ENCODE assay signal across 13 mouse cellular contexts in the genomic region with DNA sequence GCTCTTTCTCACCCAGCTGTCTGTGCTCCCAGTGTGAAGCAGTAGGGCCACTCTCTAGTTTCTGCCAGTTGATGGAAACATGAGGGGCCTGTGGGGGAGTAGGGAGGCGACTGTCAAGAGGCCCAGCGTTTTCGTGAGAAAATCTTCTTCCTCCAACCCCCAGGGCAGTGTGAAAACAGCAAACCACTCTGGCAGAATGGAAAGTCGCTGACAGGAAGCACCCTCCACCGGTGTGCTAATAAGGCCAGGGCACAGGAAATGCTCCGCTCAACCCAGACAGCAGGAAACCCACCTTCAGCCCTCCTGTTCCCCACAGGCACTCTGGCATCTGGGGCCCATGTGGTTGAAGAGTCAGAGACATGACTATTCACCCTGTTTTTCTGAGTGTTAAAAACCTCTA. TPM values are rescaled to one million over a fixed set of nuclear protein-coding genes. Genes with fewer than 3 reads are reported as not detected.
A peak's percentile ranks its signal among the peaks of the same experiment; 100 is the strongest.
DNase-seq lines count a peak whose midpoint lies in the region; ATAC-seq and TF ChIP-seq lines count a peak whose summit lies in the region.
"Had no signal": no experiment of that assay in that cellular context is flagged by ENCODE, and none has a peak within 500 bp of the region (broad histone marks: within the 10 kb centered on the region; RNA-seq: fewer than 3 reads in every experiment).

A gene (minus strand): TSS at position 212 of the 400 bp plus-strand sequence.

- TF ChIP-seq POLR2A in olfactory bulb, adult 2 months (IDR thresholded peaks at IDR 0.05; ENCODE audit: insufficient read depth, low read depth, low read length), result no peak

- no peaks in the 10 kb centered on the region for H3K36me3 ChIP-seq in lung, postnatal 0 days (ENCODE audit: insufficient read depth, low read length)
- H3K36me3 ChIP-seq: forebrain, embryonic 15.5 days; heart, embryonic 13.5 days; neural tube, embryonic 15.5 days had no signal

- DNase-seq in lung, adult 18-20 months, result peak; percentile 16 to 33
- DNase-seq in lung, postnatal 0 days (ENCODE audit: low spot score), result no peak
- peak; percentile 71 to 82 for DNase-seq in thymus, postnatal 36 days
- no peak for DNase-seq in neural tube, embryonic 10.5 days (ENCODE audit: extremely low spot score, low spot score)
- DNase-seq in right cerebral cortex, adult 18-20 months, result no peak
- no peak for DNase-seq in right cerebral cortex, postnatal 14 days
- DNase-seq: adrenal gland, postnatal 36 days had no signal

- ATAC-seq in lung, postnatal 0 days, result no peak
- peak; percentile 61 for ATAC-seq in granulocyte monocyte progenitor cell, adult 5-6 weeks (replicated peaks; ENCODE audit: poor library complexity, severe bottlenecking)
- ATAC-seq: forebrain, embryonic 15.5 days; intestine, postnatal 0 days had no signal

- no peak within 1 kb of the TSS for H3K4me2 ChIP-seq in lung, postnatal 0 days (replicated peaks; ENCODE audit: low read depth, low read length)
- H3K4me2 ChIP-seq: forebrain, embryonic 15.5 days; heart, embryonic 13.5 days; neural tube, embryonic 15.5 days had no signal

- TF ChIP-seq CTCF in lung, postnatal 0 days (IDR thresholded peaks at IDR 0.05), result no peak
- no peak for TF ChIP-seq CTCF in olfactory bulb, adult 2 months (IDR thresholded peaks at IDR 0.05; ENCODE audit: insufficient read depth, low read depth, low read length)

- 14% methylated on average over 6 of the region's 6 CpGs for WGBS in lung, postnatal 0 days
- WGBS in olfactory bulb, adult 2 months, result 74% methylated on average over 6 of the region's 6 CpGs

- TF ChIP-seq EP300 in lung, postnatal 0 days (IDR thresholded peaks at IDR 0.05), result no peak

- H3K27ac ChIP-seq in lung, postnatal 0 days (ENCODE audit: low read length), result no peak within 1 kb of the TSS
- H3K27ac ChIP-seq in olfactory bulb, adult 2 months (ENCODE audit: insufficient read depth, low read depth, low read length), result no peak within 1 kb of the TSS
- H3K27ac ChIP-seq: forebrain, embryonic 15.5 days; heart, embryonic 13.5 days; neural tube, embryonic 15.5 days had no signal

- H3K9ac ChIP-seq in lung, postnatal 0 days (replicated peaks; ENCODE audit: low read depth), result no peak within 1 kb of the TSS
- H3K9ac ChIP-seq: forebrain, embryonic 15.5 days; heart, embryonic 13.5 days; neural tube, embryonic 15.5 days had no signal

- H3K4me1 ChIP-seq in lung, postnatal 0 days (ENCODE audit: insufficient read depth, low read depth, low read length), result peaks cover 10% of the 10 kb centered on the region
- H3K4me1 ChIP-seq in olfactory bulb, adult 2 months (ENCODE audit: control insufficient read depth, insufficient read depth, low read length), result peaks cover 5% of the 10 kb centered on the region
- H3K4me1 ChIP-seq: forebrain, embryonic 15.5 days; neural tube, embryonic 15.5 days had no signal

- no peaks in the 10 kb centered on the region for H3K27me3 ChIP-seq in lung, postnatal 0 days (replicated peaks; ENCODE audit: insufficient read depth, low read length)
- H3K27me3 ChIP-seq: forebrain, embryonic 15.5 days; heart, embryonic 13.5 days; neural tube, embryonic 15.5 days had no signal

- H3K4me3 ChIP-seq in lung, postnatal 0 days (ENCODE audit: low read depth, low read length), result no peak within 1 kb of the TSS
- no peak within 1 kb of the TSS for H3K4me3 ChIP-seq in olfactory bulb, adult 2 months (ENCODE audit: insufficient read depth, low read depth, low read length)
- H3K4me3 ChIP-seq: forebrain, embryonic 15.5 days; heart, embryonic 13.5 days; neural tube, embryonic 15.5 days had no signal

- H3K9me3 ChIP-seq in lung, postnatal 0 days (ENCODE audit: low read length), result no peaks in the 10 kb centered on the region
- H3K9me3 ChIP-seq: forebrain, embryonic 15.5 days; heart, embryonic 13.5 days; neural tube, embryonic 15.5 days had no signal

RNA-seq across cellular contexts. Expression of the gene that starts here (rescaled TPM):
- 0.30 and 0.33 TPM in 2 replicates for polyA plus RNA-seq in lung, postnatal 0 days (2015; fragmentation: Nextera tagmentation; extraction: Ambion mirVana)
- not detected in 2 replicates for total RNA-seq in granulocyte monocyte progenitor cell, adult 5-6 weeks (2014; fragmentation: Nextera tagmentation)
- total RNA-seq in granulocyte monocyte progenitor cell, adult 5-6 weeks (2017), result 0.82 and 1.0 TPM in 2 replicates
- polyA plus RNA-seq in olfactory bulb, adult 2 months (2012; ENCODE audit: insufficient read depth, insufficient read length, low replicate concordance, missing spikeins), result not detected in 2 replicates
- polyA plus RNA-seq: forebrain, embryonic 15.5 days had no signal

Comparison
In these comparisons a context has a peak if more than half of its experiments do, and no peak if none do; other contexts are left out.
1. DNase-seq: peak in lung, adult 18-20 months (2 of 2) and thymus, postnatal 36 days (2 of 2); none in lung, postnatal 0 days (single experiment), neural tube, embryonic 10.5 days (single experiment), right cerebral cortex, adult 18-20 months (single experiment) and right cerebral cortex, postnatal 14 days (single experiment).